Mouse (Mus musculus): Measurements from ENCODE around the gene Tmem163. TPM values are rescaled to one million over a fixed set of nuclear protein-coding genes. Genes with fewer than 3 reads are reported as not detected.

The Tmem163 gene
- polyA plus RNA-seq, 1 experiment from 2014 or later, result 31.6 TPM

- no peaks in the 10 kb centered on the region; a peak in 1 of 4 replicates for H3K4me1 ChIP-seq (ENCODE audit: control insufficient read depth in 2 of 2, insufficient read depth in 2 of 2, low read length in 2 of 2)
- H3K27ac ChIP-seq (replicated peaks in 1 of 2; ENCODE audit: control insufficient read depth in 1 of 2, insufficient read depth in 1 of 2, low read depth in 2 of 2, low read length in 2 of 2), result no peak overlapping the region
- 30% methylated on average over 9 of the region's 9 CpGs for WGBS
- ATAC-seq (ENCODE audit: insufficient number of reproducible peaks, insufficient read depth, low FRiP score, low read depth), result no peak
- H3K4me3 ChIP-seq (ENCODE audit: control insufficient read depth in 1 of 2, insufficient read depth in 1 of 2, low read depth in 1 of 2, low read length in 2 of 2), result no peak overlapping the region
- H3K36me3 ChIP-seq (ENCODE audit: control insufficient read depth, insufficient read depth, low read length), result no peaks in the 10 kb centered on the region
- no peaks in the 10 kb centered on the region for H3K27me3 ChIP-seq (ENCODE audit: control insufficient read depth, insufficient read depth, low read length)
- no peak overlapping the region for H3K4me2 ChIP-seq (ENCODE audit: low read length)
- H3K9ac ChIP-seq (ENCODE audit: low read length), result no peak overlapping the region
- no peaks in the 10 kb centered on the region for H3K9me3 ChIP-seq (ENCODE audit: control insufficient read depth, low read length)
These were observed 180.6 kb downstream of the Tmem163 start for GRCm38 (mm10) chr1:127498746-127499145.

GRCm38 (mm10) chr1:127496737-127497543 lies 182.4 kb downstream of the Tmem163 start:
- Histone ChIP-seq H3K9me3 (ENCODE audit: control insufficient read depth, low read length) (no peaks in the 10 kb centered on the region), H3K27me3 (ENCODE audit: control insufficient read depth, insufficient read depth, low read length) (no peaks in the 10 kb centered on the region), H3K27ac (replicated peaks in 1 of 2; ENCODE audit: control insufficient read depth in 1 of 2, insufficient read depth in 1 of 2, low read depth in 2 of 2, low read length in 2 of 2) (no peak overlapping the region), H3K9ac (ENCODE audit: low read length) (no peak overlapping the region), H3K36me3 (ENCODE audit: control insufficient read depth, insufficient read depth, low read length) (no peaks in the 10 kb centered on the region), H3K4me1 (ENCODE audit: control insufficient read depth in 2 of 2, insufficient read depth in 2 of 2, low read length in 2 of 2) (no peaks in the 10 kb centered on the region; a peak in 1 of 4 replicates), H3K4me3 (ENCODE audit: control insufficient read depth in 1 of 2, insufficient read depth in 1 of 2, low read depth in 1 of 2, low read length in 2 of 2) (no peak overlapping the region), H3K4me2 (ENCODE audit: low read length) (no peak overlapping the region)
- WGBS, result 35% methylated on average over 9 of the region's 9 CpGs
- ATAC-seq (ENCODE audit: insufficient number of reproducible peaks, insufficient read depth, low FRiP score, low read depth), result peak; percentile 20; the same call in 1 of the 2 replicates

GRCm38 (mm10) chr1:127487161-127487560 lies 192.2 kb downstream of the Tmem163 start:
- no peaks in the 10 kb centered on the region for H3K4me1 ChIP-seq (ENCODE audit: control insufficient read depth in 2 of 2, insufficient read depth in 2 of 2, low read length in 2 of 2)
- peaks cover 6% of the 10 kb centered on the region for H3K36me3 ChIP-seq (ENCODE audit: control insufficient read depth, insufficient read depth, low read length)
- H3K9me3 ChIP-seq (ENCODE audit: control insufficient read depth, low read length), result no peaks in the 10 kb centered on the region
- no peak overlapping the region for H3K27ac ChIP-seq (replicated peaks in 1 of 2; ENCODE audit: control insufficient read depth in 1 of 2, insufficient read depth in 1 of 2, low read depth in 2 of 2, low read length in 2 of 2)
- no peak overlapping the region for H3K9ac ChIP-seq (ENCODE audit: low read length)
- H3K4me2 ChIP-seq (ENCODE audit: low read length), result no peak overlapping the region
- no peaks in the 10 kb centered on the region for H3K27me3 ChIP-seq (ENCODE audit: control insufficient read depth, insufficient read depth, low read length)
- WGBS, result 67% methylated on average over 4 of the region's 4 CpGs
- ATAC-seq (ENCODE audit: insufficient number of reproducible peaks, insufficient read depth, low FRiP score, low read depth), result no peak
- H3K4me3 ChIP-seq (ENCODE audit: control insufficient read depth in 1 of 2, insufficient read depth in 1 of 2, low read depth in 1 of 2, low read length in 2 of 2), result no peak overlapping the region

- Histone ChIP-seq H3K27ac (replicated peaks in 1 of 2; ENCODE audit: control insufficient read depth in 1 of 2, insufficient read depth in 1 of 2, low read depth in 2 of 2, low read length in 2 of 2) (no peak overlapping the region), H3K4me2 (ENCODE audit: low read length) (no peak overlapping the region), H3K4me3 (ENCODE audit: control insufficient read depth in 1 of 2, insufficient read depth in 1 of 2, low read depth in 1 of 2, low read length in 2 of 2) (no peak overlapping the region), H3K27me3 (ENCODE audit: control insufficient read depth, insufficient read depth, low read length) (no peaks in the 10 kb centered on the region), H3K9ac (ENCODE audit: low read length) (no peak overlapping the region), H3K36me3 (ENCODE audit: control insufficient read depth, insufficient read depth, low read length) (peaks cover 17% of the 10 kb centered on the region), H3K9me3 (ENCODE audit: control insufficient read depth, low read length) (no peaks in the 10 kb centered on the region), H3K4me1 (ENCODE audit: control insufficient read depth in 2 of 2, insufficient read depth in 2 of 2, low read length in 2 of 2) (no peaks in the 10 kb centered on the region)
- ATAC-seq (ENCODE audit: insufficient number of reproducible peaks, insufficient read depth, low FRiP score, low read depth), result no peak
- WGBS, result 51% methylated on average over 7 of the region's 7 CpGs
These were observed 194.5 kb downstream of the Tmem163 start for GRCm38 (mm10) chr1:127484826-127485225.

- Histone ChIP-seq H3K27ac (replicated peaks in 1 of 2; ENCODE audit: control insufficient read depth in 1 of 2, insufficient read depth in 1 of 2, low read depth in 2 of 2, low read length in 2 of 2) (no peak overlapping the region), H3K9ac (ENCODE audit: low read length) (no peak overlapping the region), H3K9me3 (ENCODE audit: control insufficient read depth, low read length) (no peaks in the 10 kb centered on the region), H3K36me3 (ENCODE audit: control insufficient read depth, insufficient read depth, low read length) (peaks cover 17% of the 10 kb centered on the region), H3K27me3 (ENCODE audit: control insufficient read depth, insufficient read depth, low read length) (no peaks in the 10 kb centered on the region), H3K4me1 (ENCODE audit: control insufficient read depth in 2 of 2, insufficient read depth in 2 of 2, low read length in 2 of 2) (no peaks in the 10 kb centered on the region), H3K4me3 (ENCODE audit: control insufficient read depth in 1 of 2, insufficient read depth in 1 of 2, low read depth in 1 of 2, low read length in 2 of 2) (no peak overlapping the region), H3K4me2 (ENCODE audit: low read length) (no peak overlapping the region)
- 92% methylated on average over 8 of the region's 8 CpGs for WGBS
- no peak for ATAC-seq (ENCODE audit: insufficient number of reproducible peaks, insufficient read depth, low FRiP score, low read depth)
These were observed 195.2 kb downstream of the Tmem163 start for GRCm38 (mm10) chr1:127484188-127484587.

- Histone ChIP-seq H3K4me2 (ENCODE audit: low read length) (no peak overlapping the region), H3K9me3 (ENCODE audit: control insufficient read depth, low read length) (no peaks in the 10 kb centered on the region), H3K27me3 (ENCODE audit: control insufficient read depth, insufficient read depth, low read length) (no peaks in the 10 kb centered on the region), H3K27ac (replicated peaks in 1 of 2; ENCODE audit: control insufficient read depth in 1 of 2, insufficient read depth in 1 of 2, low read depth in 2 of 2, low read length in 2 of 2) (no peak overlapping the region), H3K36me3 (ENCODE audit: control insufficient read depth, insufficient read depth, low read length) (peaks cover 17% of the 10 kb centered on the region), H3K9ac (ENCODE audit: low read length) (no peak overlapping the region), H3K4me1 (ENCODE audit: control insufficient read depth in 2 of 2, insufficient read depth in 2 of 2, low read length in 2 of 2) (no peaks in the 10 kb centered on the region), H3K4me3 (ENCODE audit: control insufficient read depth in 1 of 2, insufficient read depth in 1 of 2, low read depth in 1 of 2, low read length in 2 of 2) (no peak overlapping the region)
- ATAC-seq (ENCODE audit: insufficient number of reproducible peaks, insufficient read depth, low FRiP score, low read depth), result no peak
- WGBS, result 78% methylated on average over 10 of the region's 10 CpGs
These were observed 196.4 kb downstream of the Tmem163 start for GRCm38 (mm10) chr1:127482911-127483310.

- no peak overlapping the region for H3K4me3 ChIP-seq (ENCODE audit: control insufficient read depth in 1 of 2, insufficient read depth in 1 of 2, low read depth in 1 of 2, low read length in 2 of 2)
- no peaks in the 10 kb centered on the region for H3K9me3 ChIP-seq (ENCODE audit: control insufficient read depth, low read length)
- no peak overlapping the region for H3K27ac ChIP-seq (replicated peaks in 1 of 2; ENCODE audit: control insufficient read depth in 1 of 2, insufficient read depth in 1 of 2, low read depth in 2 of 2, low read length in 2 of 2)
- no peaks in the 10 kb centered on the region for H3K27me3 ChIP-seq (ENCODE audit: control insufficient read depth, insufficient read depth, low read length)
- no peak for ATAC-seq (ENCODE audit: insufficient number of reproducible peaks, insufficient read depth, low FRiP score, low read depth)
- H3K4me2 ChIP-seq (ENCODE audit: low read length), result no peak overlapping the region
- 96% methylated on average over 5 of the region's 5 CpGs for WGBS
- H3K9ac ChIP-seq (ENCODE audit: low read length), result no peak overlapping the region
- H3K4me1 ChIP-seq (ENCODE audit: control insufficient read depth in 2 of 2, insufficient read depth in 2 of 2, low read length in 2 of 2), result peaks cover 7 to 21% of the 10 kb centered on the region in 2 experiments
- H3K36me3 ChIP-seq (ENCODE audit: control insufficient read depth, insufficient read depth, low read length), result peaks cover 10% of the 10 kb centered on the region; the same call in 1 of the 2 replicates
These were observed 203.6 kb downstream of the Tmem163 start for GRCm38 (mm10) chr1:127475756-127476155.
